Mouse (Mus musculus): ENCODE results near the gene Chchd4.

DNA sequence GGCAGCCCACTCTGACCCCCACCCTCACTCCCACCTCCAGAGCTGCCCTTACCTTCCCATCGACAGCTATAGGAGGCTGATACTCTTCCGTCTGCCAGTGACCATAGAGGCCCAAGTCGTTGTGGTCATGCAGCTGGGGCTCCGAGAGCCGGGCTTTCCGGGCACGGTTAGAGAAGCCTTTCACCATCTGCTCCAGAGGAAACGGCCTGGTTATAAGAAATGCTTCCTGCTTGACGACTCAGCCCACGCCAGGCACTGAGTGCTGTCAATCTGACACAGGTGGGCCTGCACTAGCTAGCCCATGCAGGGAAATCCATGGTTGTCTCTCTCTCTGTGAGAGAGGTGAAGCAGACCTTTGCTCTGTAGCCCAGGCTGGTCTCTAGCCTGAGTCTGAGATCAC is 19.7 kb upstream of the Chchd4 start:
- TF ChIP-seq CTCF (IDR thresholded peaks at IDR 0.05; ENCODE audit: control insufficient read depth, insufficient read depth, insufficient read length), result no peak
- no peak for TF ChIP-seq USF1 (IDR thresholded peaks at IDR 0.05; ENCODE audit: low read depth)
- TF ChIP-seq MYOG (IDR thresholded peaks at IDR 0.05; ENCODE audit: control insufficient read depth, extremely low read depth, insufficient read length), result no peak
- no peak for TF ChIP-seq CEBPB (IDR thresholded peaks at IDR 0.05; ENCODE audit: low read depth)
- TF ChIP-seq MAX (IDR thresholded peaks at IDR 0.05), result no peak

Measured in C2C12 (cell line).